Mouse (Mus musculus) CH12.LX (cell line): ENCODE data around the gene Dhrs1. TPM values are rescaled to one million over a fixed set of nuclear protein-coding genes. Genes with fewer than 3 reads are reported as not detected.
"Not testable (repeated sequence)": the region's sequence is repeated elsewhere in the genome, so short reads cannot be mapped to it uniquely, and the experiment has no call there.

Source experiments
- DNase-seq: peaks from one replicate; pipeline ENCODE4 v3.0.0-alpha.2; 2013; ENCODE audit errors: extremely low read depth
- H3K27ac ChIP-seq: 2 replicates; pipeline ENCODE4 v1.5.1; 2012; ENCODE audit warnings: low read depth, mild to moderate bottlenecking, control low read depth, moderate library complexity; ENCODE audit not compliant: insufficient read depth
- H3K27me3 ChIP-seq: replicated peaks from 2 replicates; pipeline ENCODE3; 2012; ENCODE audit warnings: inconsistent platforms
- H3K36me3 ChIP-seq, 2 experiments: replicated peaks in 1 of 2; 2 replicates each; pipeline versions ENCODE3 to v1.6.1; 2012; ENCODE audit warnings: inconsistent platforms in 1 of 2, low read length in 1 of 2, mild to moderate bottlenecking in 1 of 2, mixed read lengths in 1 of 2, moderate library complexity in 1 of 2; ENCODE audit not compliant: control insufficient read depth in 1 of 2, insufficient read depth in 1 of 2
- H3K4me1 ChIP-seq, 2 experiments: 2 replicates each; pipeline ENCODE4 v1.6.1; 2012; ENCODE audit warnings: inconsistent platforms in 1 of 2, moderate library complexity in 1 of 2; ENCODE audit not compliant: insufficient read depth in 2 of 2, control insufficient read depth in 1 of 2
- H3K4me2 ChIP-seq: 2 replicates; pipeline ENCODE4 v1.6.1; 2012; ENCODE audit warnings: low read depth, mild to moderate bottlenecking, control low read depth; ENCODE audit not compliant: poor library complexity, insufficient read depth, severe bottlenecking
- H3K4me3 ChIP-seq, 3 experiments: fragments of 150-350 bp in 1 of 3; sonication (generic) in 1 of 3; replicated peaks in 1 of 3; 2 replicates each; pipeline versions ENCODE3 to v1.5.1; 2011 to 2012; ENCODE audit warnings: low read depth in 2 of 3, low read length in 2 of 3, mild to moderate bottlenecking in 2 of 3, moderate library complexity in 2 of 3, control low read depth in 1 of 3, improper control_type of control experiment in 1 of 3, inconsistent platforms in 1 of 3, mixed read lengths in 1 of 3; ENCODE audit not compliant: poor library complexity in 1 of 3
- H3K79me2 ChIP-seq: replicated peaks from 2 replicates; pipeline ENCODE4 v1.6.1; 2012; ENCODE audit warnings: mild to moderate bottlenecking, moderate library complexity; ENCODE audit not compliant: control insufficient read depth, poor library complexity, insufficient read depth, severe bottlenecking; ENCODE audit errors: extremely low read depth
- H3K9ac ChIP-seq: 2 replicates; pipeline ENCODE4 v1.6.1; 2012; ENCODE audit warnings: low read depth, mild to moderate bottlenecking, control low read depth, moderate library complexity; ENCODE audit not compliant: insufficient read depth
- H3K9me3 ChIP-seq: replicated peaks from 2 replicates; pipeline ENCODE3; 2012; ENCODE audit warnings: low read length, inconsistent platforms, mixed read lengths
- BHLHE40 ChIP-seq: IDR thresholded peaks from 2 replicates; pipeline ENCODE4 v1.6.1; 2011; ENCODE audit warnings: mild to moderate bottlenecking, low read depth, low read length, improper control_type of control experiment
- CHD1 ChIP-seq: IDR thresholded peaks from 2 replicates; pipeline ENCODE4 v1.6.1; 2012; ENCODE audit warnings: low read depth, low read length, improper control_type of control experiment, inconsistent platforms
- CTCF ChIP-seq, 2 experiments: IDR thresholded peaks in 1 of 2; conservative IDR thresholded peaks in 1 of 2; 2 replicates each; pipeline ENCODE4 v1.5.1; 2011 to 2012; ENCODE audit warnings: low read depth in 2 of 2, low read length in 2 of 2, improper control_type of control experiment in 1 of 2, inconsistent platforms in 1 of 2, mild to moderate bottlenecking in 1 of 2, moderate library complexity in 1 of 2
- ELF1 ChIP-seq: IDR thresholded peaks from 2 replicates; pipeline ENCODE4 v1.6.1; 2014; ENCODE audit warnings: low read depth, mild to moderate bottlenecking, inconsistent platforms, low read length, improper control_type of control experiment
- ETS1 ChIP-seq: conservative IDR thresholded peaks from 2 replicates; pipeline ENCODE4 v1.6.1; 2012; ENCODE audit warnings: low read depth, mild to moderate bottlenecking, inconsistent platforms, low read length, improper control_type of control experiment, moderate library complexity
- HCFC1 ChIP-seq: IDR thresholded peaks from 2 replicates; pipeline ENCODE4 v1.6.1; 2012; ENCODE audit warnings: low read depth, mild to moderate bottlenecking, inconsistent platforms, low read length, improper control_type of control experiment
- IRF4 ChIP-seq: IDR thresholded peaks from 2 replicates; pipeline ENCODE4 v1.6.1; 2014; ENCODE audit warnings: low read depth, mild to moderate bottlenecking, inconsistent platforms, low read length, improper control_type of control experiment
- JUN ChIP-seq: IDR thresholded peaks from 2 replicates; pipeline ENCODE4 v1.6.1; 2011; ENCODE audit warnings: low read depth, mild to moderate bottlenecking, low read length, improper control_type of control experiment, moderate library complexity; ENCODE audit not compliant: insufficient read depth
- KAT2A ChIP-seq: IDR thresholded peaks from 2 replicates; pipeline ENCODE4 v1.6.1; 2012; ENCODE audit warnings: low read length, improper control_type of control experiment, inconsistent platforms; ENCODE audit not compliant: insufficient replicate concordance
- MAX ChIP-seq: IDR thresholded peaks from 2 replicates; pipeline ENCODE4 v1.6.1; 2011; ENCODE audit warnings: low read length, improper control_type of control experiment
- MAZ ChIP-seq: IDR thresholded peaks from 2 replicates; pipeline ENCODE4 v1.6.1; 2012; ENCODE audit warnings: low read depth, mild to moderate bottlenecking, inconsistent platforms, low read length, improper control_type of control experiment, moderate library complexity
- MYC ChIP-seq: IDR thresholded peaks from 2 replicates; pipeline ENCODE4 v1.6.1; 2011; ENCODE audit warnings: low read depth, mild to moderate bottlenecking, improper control_type of control experiment, low read length
- NELFE ChIP-seq: IDR thresholded peaks from 2 replicates; pipeline ENCODE4 v1.6.1; 2011; ENCODE audit warnings: low read depth, low read length, improper control_type of control experiment
- NRF1 ChIP-seq: IDR thresholded peaks from 2 replicates; pipeline ENCODE4 v1.6.1; 2014; ENCODE audit warnings: low read depth, mild to moderate bottlenecking, inconsistent platforms, low read length, improper control_type of control experiment, moderate library complexity
- POLR2A ChIP-seq: IDR thresholded peaks from 2 replicates; pipeline ENCODE4 v1.6.1; 2011; ENCODE audit warnings: low read depth, mild to moderate bottlenecking, improper control_type of control experiment, low read length
- RAD21 ChIP-seq: IDR thresholded peaks from 2 replicates; pipeline ENCODE4 v1.6.1; 2011; ENCODE audit warnings: low read depth, mild to moderate bottlenecking, low read length, improper control_type of control experiment, moderate library complexity
- SMC3 ChIP-seq: IDR thresholded peaks from 2 replicates; pipeline ENCODE4 v1.6.1; 2011; ENCODE audit warnings: low read depth, low read length, improper control_type of control experiment
- TBP ChIP-seq: conservative IDR thresholded peaks from 2 replicates; pipeline ENCODE4 v1.6.1; 2011; ENCODE audit warnings: low read depth, low read length, improper control_type of control experiment
- ZC3H11A ChIP-seq: IDR thresholded peaks from 2 replicates; pipeline ENCODE4 v1.6.1; 2012; ENCODE audit warnings: low read depth, mild to moderate bottlenecking, inconsistent platforms, low read length, improper control_type of control experiment
- ZKSCAN1 ChIP-seq: IDR thresholded peaks from 2 replicates; pipeline ENCODE4 v1.6.1; 2012; ENCODE audit warnings: low read depth, inconsistent platforms, low read length, improper control_type of control experiment, borderline replicate concordance
- ZMIZ1 ChIP-seq: IDR thresholded peaks from 2 replicates; pipeline ENCODE4 v1.6.1; 2012; ENCODE audit warnings: low read depth, mild to moderate bottlenecking, inconsistent platforms, low read length, improper control_type of control experiment
- ZNF384 ChIP-seq: IDR thresholded peaks from 2 replicates; pipeline ENCODE4 v1.6.1; 2012; ENCODE audit warnings: low read depth, low read length, improper control_type of control experiment, inconsistent platforms
- dilution Hi-C: fragments of 300-500 bp; cut with MboI; formaldehyde crosslinking; loops from 2 replicates; pipeline ENCODE4 v1.14.3; 2020; ENCODE audit warnings: low sequenced_read_pairs; ENCODE audit not compliant: extremely low pct_unique_long_range_greater_than_20kb, extremely low pct_ligation_motif_present
- in situ Hi-C: fragments of 300-500 bp; cut with MboI; formaldehyde crosslinking; loops from 3 replicates; pipeline ENCODE4 v1.14.3; 2019; ENCODE audit warnings: low sequenced_read_pairs, low pct_ligation_motif_present, low pct_unique_long_range_greater_than_20kb, mixed read lengths
- polyA plus RNA-seq: library from polyadenylated mRNA; unstranded; fragments of >175 nt; gene quantifications from 2 replicates; pipeline ENCODE4 v1.2.1, GENCODE M21; 2012; ENCODE audit warnings: low read depth; ENCODE audit not compliant: insufficient read length
- total RNA-seq, 2 experiments: library from RNA; depleted of rRNA; stranded (reverse); fragments of 300-350 nt in 1 of 2; fragments of >200 nt in 1 of 2; gene quantifications; 2 replicates each; pipeline ENCODE4 v1.2.3; 2012 to 2014

Dhrs1 gene
- total and polyA plus RNA-seq, 3 experiments, result 26.1 to 34.1 (median 33.2) TPM

GRCm38 (mm10) chr14:55760156-55760555, 14.7 kb upstream of the Dhrs1 start:
- TF ChIP-seq RAD21 (peak; percentile 65), NELFE (peak; percentile 25; the same call in 1 of the 2 replicates), MAZ (0 out of 2 replicates have a peak, but pooled peaks have one; percentile 27), SMC3 (peak; percentile 64), CTCF (conservative IDR thresholded peaks at IDR 0.05 in 1 of 2, IDR thresholded peaks at IDR 0.05 in 1 of 2; ENCODE audit: low read depth in 2 of 2, low read length in 2 of 2) (peak; percentile 48 to 73; a peak in 3 of 4 replicates), NRF1 (peak; percentile 76)
- H3K79me2 ChIP-seq, H3K27ac ChIP-seq, H3K9me3 ChIP-seq, H3K4me3 ChIP-seq, H3K27me3 ChIP-seq, dilution Hi-C loops, in situ Hi-C loops: not testable (repeated sequence)
- DNase-seq, result peak; percentile 76
- Histone ChIP-seq H3K36me3 (peaks cover 13 to 29% of the 10 kb centered on the region in 2 experiments), H3K4me2 (peak overlapping the region; percentile 75; the same call in 1 of the 2 replicates), H3K9ac (peak overlapping the region; percentile 70; the same call in 1 of the 2 replicates), H3K4me1 (peaks cover 8 to 26% of the 10 kb centered on the region in 2 experiments; a peak in 3 of 4 replicates)

- peak; percentile 45 for DNase-seq
- Histone ChIP-seq H3K4me2 (no peak within 1 kb of the TSS), H3K27me3 (no peaks in the 10 kb centered on the region), H3K4me3 (no peak within 1 kb of the TSS), H3K9ac (no peak within 1 kb of the TSS), H3K9me3 (no peaks in the 10 kb centered on the region), H3K27ac (no peak within 1 kb of the TSS), H3K36me3 (peaks cover 30 to 47% of the 10 kb centered on the region in 2 experiments), H3K4me1 (peaks cover 0 to 9% of the 10 kb centered on the region in 2 experiments; a peak in 2 of 4 replicates), H3K79me2 (no peaks in the 10 kb centered on the region)
- dilution Hi-C loops, result no loop called here
- TF ChIP-seq SMC3, result peak; percentile 57
- TF ChIP-seq ZC3H11A, result no peak
- no peak for TF ChIP-seq BHLHE40
- no peak for TF ChIP-seq ELF1
- TF ChIP-seq ZKSCAN1, result no peak
- no peak for TF ChIP-seq JUN
- TF ChIP-seq CTCF (conservative IDR thresholded peaks at IDR 0.05 in 1 of 2, IDR thresholded peaks at IDR 0.05 in 1 of 2; ENCODE audit: low read depth in 2 of 2, low read length in 2 of 2), result peak in 1 of 2 experiments; percentile 74; a peak in 2 of 4 replicates
- no peak for TF ChIP-seq MYC
- TF ChIP-seq MAZ, result no peak
- no peak for TF ChIP-seq TBP
- no peak for TF ChIP-seq ZMIZ1
- peak; percentile 51 for TF ChIP-seq RAD21
- TF ChIP-seq KAT2A, result no peak
- TF ChIP-seq POLR2A, result no peak
- no peak for TF ChIP-seq IRF4
- TF ChIP-seq HCFC1, result no peak
- no peak for TF ChIP-seq MAX
- no peak for TF ChIP-seq NRF1
- no peak for TF ChIP-seq ETS1
- no peak for TF ChIP-seq NELFE
- TF ChIP-seq CHD1, result no peak
- no peak for TF ChIP-seq ZNF384
- in situ Hi-C loops, result no loop called here
Observed at GRCm38 (mm10) chr14:55758363-55758784, 12.9 kb upstream of the Dhrs1 start, which contains the start of gene Cideb. Gene Cideb (minus strand): TSS chr14:55758458.
